Comparison of ENCODE assay signal across 15 mouse cellular contexts in the genomic region with DNA sequence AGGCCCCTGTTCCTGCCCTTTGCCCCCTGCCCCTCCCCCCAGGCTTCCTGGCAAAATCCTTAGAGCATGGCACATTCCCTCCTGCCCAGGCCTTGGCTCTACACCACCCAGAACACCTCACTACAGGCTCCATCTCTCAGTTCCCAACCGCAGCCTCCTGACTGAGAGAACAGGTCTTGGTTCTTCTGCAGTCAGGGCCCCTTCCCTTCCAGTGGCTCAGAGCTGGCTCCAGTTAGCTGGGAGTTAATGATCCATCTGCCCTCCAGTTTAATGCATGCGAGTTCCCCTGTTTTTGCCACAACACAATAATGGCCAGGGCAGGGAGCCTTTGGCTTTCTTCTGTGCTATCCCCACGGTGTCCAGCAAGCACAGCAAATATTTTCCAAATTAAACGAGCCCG. TPM values are rescaled to one million over a fixed set of nuclear protein-coding genes. Genes with fewer than 3 reads are reported as not detected.
A peak's percentile ranks its signal among the peaks of the same experiment; 100 is the strongest.
DNase-seq lines count a peak whose midpoint lies in the region; ATAC-seq and TF ChIP-seq lines count a peak whose summit lies in the region.
"Had no signal": no experiment of that assay in that cellular context is flagged by ENCODE, and none has a peak within 500 bp of the region (broad histone marks: within the 10 kb centered on the region; RNA-seq: fewer than 3 reads in every experiment).

No protein-coding gene starts in this region.

- H3K9me3 ChIP-seq in kidney, embryonic 14.5 days (ENCODE audit: control insufficient read depth, low read length), result no peaks in the 10 kb centered on the region
- no peaks in the 10 kb centered on the region for H3K9me3 ChIP-seq in limb, embryonic 11.5 days (ENCODE audit: control insufficient read depth, low read length)
- H3K9me3 ChIP-seq: intestine, embryonic 15.5 days; liver, embryonic 12.5 days had no signal

- no peak overlapping the region for H3K9ac ChIP-seq in liver, adult 2 months (ENCODE audit: low read depth, low read length)
- no peak overlapping the region for H3K9ac ChIP-seq in kidney, embryonic 14.5 days (ENCODE audit: low read depth, low read length)
- H3K9ac ChIP-seq in limb, embryonic 11.5 days (ENCODE audit: low read length), result no peak overlapping the region
- H3K9ac ChIP-seq: intestine, embryonic 15.5 days; liver, embryonic 12.5 days had no signal

- TF ChIP-seq POLR2A in liver, adult 2 months (IDR thresholded peaks at IDR 0.05; ENCODE audit: extremely low read depth, insufficient read depth, low read length), result no peak

- peaks cover 11% of the 10 kb centered on the region; the same call in 1 of the 2 replicates for H3K79me2 ChIP-seq in liver, adult 2 months (ENCODE audit: control insufficient read depth, insufficient read depth, low read length)

- H3K4me2 ChIP-seq in kidney, embryonic 14.5 days (replicated peaks; ENCODE audit: low read depth, low read length), result no peak overlapping the region
- H3K4me2 ChIP-seq in limb, embryonic 11.5 days (ENCODE audit: low read depth, severe bottlenecking), result no peak overlapping the region
- H3K4me2 ChIP-seq: intestine, embryonic 15.5 days; liver, embryonic 12.5 days had no signal

- peak; percentile 54; the same call in 1 of the 2 replicates for ATAC-seq in kidney, embryonic 14.5 days (ENCODE audit: low FRiP score, low TSS enrichment)
- no peak for ATAC-seq in limb, embryonic 11.5 days (ENCODE audit: insufficient number of reproducible peaks, low FRiP score, low TSS enrichment, low read depth)
- ATAC-seq: intestine, embryonic 15.5 days; liver, embryonic 12.5 days had no signal

- peaks cover 38% of the 10 kb centered on the region for H3K4me1 ChIP-seq in liver, adult 2 months (ENCODE audit: control insufficient read depth, insufficient read depth, low read length)
- H3K4me1 ChIP-seq in kidney, embryonic 14.5 days (ENCODE audit: control insufficient read depth, insufficient read depth, low read length), result peaks cover 10% of the 10 kb centered on the region
- 0 out of 2 replicates have a peak, but pooled peaks cover 8% of the 10 kb centered on the region for H3K4me1 ChIP-seq in limb, embryonic 11.5 days (ENCODE audit: control insufficient read depth, insufficient read depth, low read length)
- H3K4me1 ChIP-seq: intestine, embryonic 15.5 days had no signal

- peak; percentile 52 for DNase-seq in liver, adult 2 months (ENCODE audit: extremely low read depth, low read depth, low spot score)
- DNase-seq in liver, result no peak
- peak; percentile 74 for DNase-seq in kidney, adult 11 months
- no peak for DNase-seq in limb, embryonic 11.5 days (ENCODE audit: low spot score)
- no peak for DNase-seq in spleen, postnatal 10 days (ENCODE audit: low spot score in 2 of 2)
- no peak for DNase-seq in T-cell, adult 2 months (ENCODE audit: low spot score)
- DNase-seq in cerebellum, postnatal 25 days, result no peak
- DNase-seq: cerebellum, adult 8-10 months; lung, postnatal 14 days; right cerebral cortex, adult 18-20 months; thymus, postnatal 4 days had no signal

- H3K27me3 ChIP-seq in liver, adult 2 months (ENCODE audit: control insufficient read depth, insufficient read depth, low read length), result no peaks in the 10 kb centered on the region
- H3K27me3 ChIP-seq in kidney, embryonic 14.5 days (ENCODE audit: control insufficient read depth, insufficient read depth, low read length), result no peaks in the 10 kb centered on the region
- H3K27me3 ChIP-seq in limb, embryonic 11.5 days (ENCODE audit: control insufficient read depth, insufficient read depth, low read length), result no peaks in the 10 kb centered on the region
- H3K27me3 ChIP-seq: intestine, embryonic 15.5 days; liver, embryonic 12.5 days had no signal

- H3K27ac ChIP-seq in liver, adult 2 months (replicated peaks; ENCODE audit: insufficient read depth, low read depth, low read length), result peak overlapping the region; percentile 50
- H3K27ac ChIP-seq in kidney, embryonic 14.5 days (ENCODE audit: low read depth, low read length), result peak overlapping the region; percentile 77
- H3K27ac ChIP-seq in limb, embryonic 11.5 days (replicated peaks; ENCODE audit: low read depth, low read length), result 0 out of 2 replicates have a peak overlapping the region, but pooled peaks have one; percentile 4
- H3K27ac ChIP-seq: intestine, embryonic 15.5 days; liver, embryonic 12.5 days had no signal

- no peaks in the 10 kb centered on the region for H3K36me3 ChIP-seq in liver, adult 2 months (ENCODE audit: control insufficient read depth, insufficient read depth, low read length)
- H3K36me3 ChIP-seq in kidney, embryonic 14.5 days (ENCODE audit: control insufficient read depth, insufficient read depth, low read length), result no peaks in the 10 kb centered on the region
- H3K36me3 ChIP-seq in limb, embryonic 11.5 days (ENCODE audit: control insufficient read depth, insufficient read depth, low read length), result no peaks in the 10 kb centered on the region
- H3K36me3 ChIP-seq: intestine, embryonic 15.5 days; liver, embryonic 12.5 days had no signal

- no peak overlapping the region for H3K4me3 ChIP-seq in liver, adult 2 months (ENCODE audit: insufficient read depth, low read depth, low read length)
- H3K4me3 ChIP-seq in kidney, embryonic 14.5 days (ENCODE audit: low read length), result no peak overlapping the region
- H3K4me3 ChIP-seq in limb, embryonic 11.5 days (ENCODE audit: low read depth, low read length), result no peak overlapping the region
- H3K4me3 ChIP-seq: intestine, embryonic 15.5 days; liver, embryonic 12.5 days had no signal

- 19% methylated on average over 5 of the region's 5 CpGs for WGBS in liver, adult 2 months
- WGBS in kidney, embryonic 14.5 days, result 42% methylated on average over 5 of the region's 5 CpGs
- 72% methylated on average over 5 of the region's 5 CpGs for WGBS in limb, embryonic 11.5 days

- no peak for TF ChIP-seq CTCF in liver, adult 2 months (IDR thresholded peaks at IDR 0.05; ENCODE audit: low read depth, low read length)

RNA-seq across cellular contexts. Expression of gene Catip, which starts 18.7 kb away (rescaled TPM):
- total RNA-seq in liver, adult 2 months (2014; rRNA removed), result 0.09 TPM in 1 of 2 replicates, not detected in the other
- polyA plus RNA-seq in liver, adult 2 months (2012; rRNA removed), result 0.09 TPM in 1 of 2 replicates, not detected in the other
- polyA plus RNA-seq in kidney, embryonic 14.5 days (2014; fragmentation: Nextera tagmentation; extraction: Ambion mirVana), result 0.44 and 0.79 TPM in 2 replicates
- polyA plus RNA-seq in limb, embryonic 11.5 days (2014; fragmentation: Nextera tagmentation; extraction: Ambion mirVana), result 0.25 and 0.79 TPM in 2 replicates
- total RNA-seq: neutrophil, adult 5-6 weeks had no signal

RNA-seq across cellular contexts. Expression of gene Slc11a1, which starts 31.8 kb away (rescaled TPM):
- total RNA-seq in liver, adult 2 months (2014; rRNA removed), result 17.5 and 23.4 TPM in 2 replicates
- 10.8 and 21.4 TPM in 2 replicates for polyA plus RNA-seq in liver, adult 2 months (2012; rRNA removed)
- 2.0 and 5.2 TPM in 2 replicates for polyA plus RNA-seq in kidney, embryonic 14.5 days (2014; fragmentation: Nextera tagmentation; extraction: Ambion mirVana)
- polyA plus RNA-seq in limb, embryonic 11.5 days (2014; fragmentation: Nextera tagmentation; extraction: Ambion mirVana), result 1.0 and 1.8 TPM in 2 replicates

RNA-seq across cellular contexts. Expression of gene Tmbim1, which starts 37.7 kb away (rescaled TPM):
- 26.1 and 31.5 TPM in 2 replicates for total RNA-seq in liver, adult 2 months (2014; rRNA removed)
- polyA plus RNA-seq in liver, adult 2 months (2012; rRNA removed), result 89.8 and 101 TPM in 2 replicates
- polyA plus RNA-seq in kidney, embryonic 14.5 days (2014; fragmentation: Nextera tagmentation; extraction: Ambion mirVana), result 16.3 and 18.1 TPM in 2 replicates
- 10.3 and 10.5 TPM in 2 replicates for polyA plus RNA-seq in limb, embryonic 11.5 days (2014; fragmentation: Nextera tagmentation; extraction: Ambion mirVana)

RNA-seq across cellular contexts. Expression of gene Ctdsp1, which starts 48.1 kb away (rescaled TPM):
- 27.1 and 41.9 TPM in 2 replicates for total RNA-seq in liver, adult 2 months (2014; rRNA removed)
- polyA plus RNA-seq in liver, adult 2 months (2012; rRNA removed), result 167 and 185 TPM in 2 replicates
- 66.7 and 86.0 TPM in 2 replicates for polyA plus RNA-seq in kidney, embryonic 14.5 days (2014; fragmentation: Nextera tagmentation; extraction: Ambion mirVana)
- 74.7 and 75.8 TPM in 2 replicates for polyA plus RNA-seq in limb, embryonic 11.5 days (2014; fragmentation: Nextera tagmentation; extraction: Ambion mirVana)

RNA-seq across cellular contexts. Expression of gene Pnkd, which starts 58.4 kb away (rescaled TPM):
- 28.0 and 34.4 TPM in 2 replicates for total RNA-seq in liver, adult 2 months (2014; rRNA removed)
- polyA plus RNA-seq in liver, adult 2 months (2012; rRNA removed), result 130 and 138 TPM in 2 replicates
- 126 and 154 TPM in 2 replicates for polyA plus RNA-seq in kidney, embryonic 14.5 days (2014; fragmentation: Nextera tagmentation; extraction: Ambion mirVana)
- polyA plus RNA-seq in limb, embryonic 11.5 days (2014; fragmentation: Nextera tagmentation; extraction: Ambion mirVana), result 118 and 119 TPM in 2 replicates

Comparison
In these comparisons a context has a peak if more than half of its experiments do, and no peak if none do; other contexts are left out.
1. DNase-seq: peak in liver, adult 2 months (single experiment) and kidney, adult 11 months (single experiment); none in liver (single experiment), limb, embryonic 11.5 days (single experiment), spleen, postnatal 10 days (0 of 2), T-cell, adult 2 months (single experiment) and cerebellum, postnatal 25 days (0 of 2).
2. H3K27ac ChIP-seq: peak in every context shown above with its lines; median percentile 77 in kidney, embryonic 14.5 days; 50 in liver, adult 2 months; 4 in limb, embryonic 11.5 days.